Mouse (Mus musculus) C2C12 (cell line): ENCODE measurements around the gene Sbsn. TPM values are rescaled to one million over a fixed set of nuclear protein-coding genes. Genes with fewer than 3 reads are reported as not detected.

Experiments
- H3K27me3 ChIP-seq: one replicate; pipeline ENCODE4 v1.6.1; 2011; ENCODE audit not compliant: control insufficient read depth, insufficient read depth, insufficient read length
- H3K36me3 ChIP-seq: one replicate; pipeline ENCODE4 v1.6.1; 2011; ENCODE audit not compliant: control insufficient read depth, insufficient read depth
- H3K4me3 ChIP-seq: one replicate; pipeline ENCODE4 v1.5.1; 2011; ENCODE audit warnings: mild to moderate bottlenecking, control low read depth; ENCODE audit not compliant: poor library complexity, insufficient read depth, severe bottlenecking
- H3K79me2 ChIP-seq: one replicate; pipeline ENCODE4 v1.6.1; 2011; ENCODE audit not compliant: control insufficient read depth, insufficient read depth
- H3K79me3 ChIP-seq: one replicate; pipeline ENCODE4 v1.6.1; 2011; ENCODE audit warnings: low read depth, control low read depth
- H3ac ChIP-seq: one replicate; pipeline ENCODE3; 2011; ENCODE audit warnings: low read depth; ENCODE audit not compliant: control insufficient read depth, insufficient read length
- CEBPB ChIP-seq: IDR thresholded peaks from one replicate; pipeline ENCODE4 v1.6.1; 2011; ENCODE audit warnings: low read depth, mild to moderate bottlenecking, control low read depth, moderate library complexity
- CTCF ChIP-seq: IDR thresholded peaks from one replicate; pipeline ENCODE4 v1.5.1; 2011; ENCODE audit not compliant: control insufficient read depth, insufficient read depth, insufficient read length
- FOSL1 ChIP-seq: IDR thresholded peaks from one replicate; pipeline ENCODE4 v1.8.0; 2011; ENCODE audit warnings: mild to moderate bottlenecking, low read length; ENCODE audit not compliant: poor library complexity, insufficient read depth, severe bottlenecking
- MAX ChIP-seq: IDR thresholded peaks from one replicate; pipeline ENCODE4 v1.6.1; 2011; ENCODE audit warnings: mild to moderate bottlenecking, control low read depth
- MYOD1 ChIP-seq: IDR thresholded peaks from one replicate; pipeline ENCODE4 v1.6.1; 2011; ENCODE audit warnings: low read depth; ENCODE audit not compliant: control insufficient read depth, insufficient read length
- MYOG ChIP-seq: IDR thresholded peaks from one replicate; pipeline ENCODE4 v1.6.1; 2011; ENCODE audit not compliant: control insufficient read depth, insufficient read length; ENCODE audit errors: extremely low read depth
- USF1 ChIP-seq: IDR thresholded peaks from one replicate; pipeline ENCODE4 v1.6.1; 2011; ENCODE audit warnings: low read depth, mild to moderate bottlenecking, control low read depth, moderate library complexity
- polyA plus RNA-seq: library from polyadenylated mRNA; unstranded; fragments of >200 nt; fragmentation: generic; extraction: Trizol; gene quantifications from one replicate; pipeline ENCODE4 v1.2.1, GENCODE M21; 2012; ENCODE audit warnings: missing spikeins

Sbsn gene
- polyA plus RNA-seq, 1 experiment, result 3.6 TPM

DNA sequence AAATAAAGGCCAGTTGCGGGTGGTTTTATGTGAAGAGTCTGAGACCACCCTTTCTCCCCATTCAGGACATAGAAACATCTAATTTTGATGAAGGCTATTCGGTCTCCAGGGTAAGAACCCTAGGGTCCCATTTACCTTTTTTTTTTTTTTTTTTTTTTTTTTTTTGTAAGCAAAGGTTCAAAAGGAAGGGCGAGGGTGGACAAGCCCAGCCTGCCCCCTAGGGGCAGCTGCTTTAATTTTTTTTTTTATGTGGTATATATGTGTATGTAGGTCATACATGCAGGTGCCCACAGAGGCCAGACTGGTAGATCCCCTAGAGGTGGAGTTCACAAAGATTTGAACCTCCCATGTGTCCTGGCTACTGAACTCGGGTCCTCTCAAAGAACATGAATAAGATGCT, 15.1 kb downstream of the Sbsn start:
- Histone ChIP-seq H3K36me3 (no peaks in the 10 kb centered on the region), H3K79me2 (no peaks in the 10 kb centered on the region), H3K4me3 (no peak overlapping the region), H3K27me3 (peaks cover 33% of the 10 kb centered on the region), H3K79me3 (no peaks in the 10 kb centered on the region), H3ac (no peak overlapping the region)
- no peak for TF ChIP-seq MYOD1
- TF ChIP-seq USF1, result no peak
- TF ChIP-seq CTCF, result no peak
- TF ChIP-seq MYOG, result no peak
- no peak for TF ChIP-seq MAX

DNA sequence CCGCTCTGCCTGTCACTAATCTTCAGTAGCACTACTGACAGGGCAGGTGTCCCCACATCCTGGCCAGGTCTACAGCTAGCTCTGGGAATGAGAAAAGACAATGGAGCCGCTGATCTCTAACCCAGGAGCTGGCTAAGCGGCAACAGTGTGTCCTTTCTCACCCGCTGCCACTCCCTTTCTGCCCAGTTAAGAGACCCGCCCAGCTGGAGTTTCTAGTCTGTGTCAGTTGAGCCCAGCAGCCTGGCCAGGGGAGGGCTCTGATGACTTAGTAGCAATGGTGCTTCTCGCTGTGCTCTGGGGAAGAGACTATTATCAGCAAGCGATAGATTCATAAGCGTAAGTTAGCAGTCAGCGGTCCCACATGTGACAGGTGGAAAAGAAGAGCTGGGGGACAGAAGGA, 18.0 kb downstream of the Sbsn start:
- H3K4me3 ChIP-seq, result no peak overlapping the region

DNA sequence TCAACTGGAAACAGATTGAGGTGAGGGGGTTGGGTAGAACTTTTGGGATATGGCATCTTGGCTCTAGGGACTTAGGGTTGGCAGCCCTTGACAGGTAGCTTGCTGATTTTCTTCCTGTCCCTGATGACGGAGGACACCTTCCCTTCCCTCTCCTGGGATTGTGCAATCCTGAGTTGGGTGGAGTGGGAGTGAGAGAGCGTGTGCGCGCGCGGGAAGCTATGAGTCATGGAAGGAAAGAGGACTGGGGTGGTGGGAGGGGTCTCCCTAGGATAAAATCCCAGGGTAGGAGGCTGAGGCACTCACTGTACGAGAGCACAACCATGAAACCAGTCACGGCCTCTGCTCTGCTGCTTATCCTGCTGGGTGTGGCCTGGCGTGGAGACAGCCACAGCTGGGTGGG, 24.8 kb downstream of the Sbsn start:
- TF ChIP-seq MYOG (no peak), CTCF (no peak), FOSL1 (no peak), CEBPB (no peak), USF1 (no peak), MYOD1 (no peak), MAX (no peak)
- Histone ChIP-seq H3K4me3 (no peak overlapping the region), H3K79me2 (no peaks in the 10 kb centered on the region), H3K27me3 (no peaks in the 10 kb centered on the region), H3ac (no peak overlapping the region), H3K36me3 (no peaks in the 10 kb centered on the region), H3K79me3 (no peaks in the 10 kb centered on the region)

More for the DNA sequence above, 18.0 kb downstream of the Sbsn start:
- H3K79me3 ChIP-seq, result no peaks in the 10 kb centered on the region
- H3ac ChIP-seq, result no peak overlapping the region
- H3K27me3 ChIP-seq, result peaks cover 15% of the 10 kb centered on the region
- TF ChIP-seq CEBPB, result no peak
- TF ChIP-seq FOSL1, result no peak
- no peak for TF ChIP-seq CTCF
- no peak for TF ChIP-seq MAX
- no peak for TF ChIP-seq MYOG
- TF ChIP-seq MYOD1, result no peak
- TF ChIP-seq USF1, result no peak
- no peaks in the 10 kb centered on the region for H3K36me3 ChIP-seq
- no peaks in the 10 kb centered on the region for H3K79me2 ChIP-seq

DNA sequence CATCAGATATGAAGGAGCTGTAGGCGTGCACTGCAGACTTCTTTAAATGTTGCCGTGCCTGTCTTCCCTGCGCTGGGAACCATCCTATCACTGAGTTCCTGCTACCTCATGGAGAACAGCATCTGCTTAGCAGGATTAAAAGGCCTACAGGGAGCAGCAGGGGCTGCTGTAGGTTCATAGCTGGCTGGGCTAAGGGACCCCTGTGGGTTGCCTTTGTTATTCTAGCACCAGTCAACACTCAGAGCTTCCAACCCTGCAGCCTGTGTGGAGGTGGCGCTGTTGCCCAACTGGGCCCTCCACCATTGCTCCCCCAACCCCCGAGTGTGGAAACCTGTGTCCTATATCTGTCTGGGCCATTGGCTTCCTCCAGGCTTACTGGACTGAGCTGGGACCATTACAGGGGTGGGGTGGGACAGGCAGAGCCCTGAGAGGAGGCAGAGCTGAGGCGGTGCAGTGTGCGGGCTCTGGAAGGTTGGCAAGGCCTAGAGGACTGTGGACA, 25.9 kb downstream of the Sbsn start:
- TF ChIP-seq USF1, result no peak
- TF ChIP-seq MYOG, result no peak
- TF ChIP-seq FOSL1, result no peak
- no peak for TF ChIP-seq MYOD1
- TF ChIP-seq CEBPB, result no peak
- no peak for TF ChIP-seq CTCF
- no peak overlapping the region for H3K4me3 ChIP-seq

DNA sequence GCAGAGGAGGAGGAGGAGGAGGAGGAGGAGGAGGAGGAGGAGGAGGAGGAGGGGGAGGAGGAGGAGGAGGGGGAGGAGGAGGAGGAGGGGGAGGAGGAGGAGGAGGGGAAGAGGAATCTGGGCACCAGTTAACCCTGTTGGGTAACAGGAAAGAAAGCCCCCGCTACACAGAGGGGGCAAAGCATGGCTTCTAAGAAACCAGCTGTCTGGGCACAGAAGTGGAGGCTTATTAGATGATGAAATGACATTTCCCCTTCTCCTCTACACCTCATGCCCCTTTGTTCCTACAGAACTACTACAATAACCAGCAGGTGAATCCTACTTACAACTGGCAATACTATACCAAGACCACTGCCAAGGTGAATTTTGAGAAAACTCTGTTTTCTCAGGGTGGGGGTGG, 26.6 kb downstream of the Sbsn start:
- H3K79me3 ChIP-seq, result no peaks in the 10 kb centered on the region
- H3K27me3 ChIP-seq, result no peaks in the 10 kb centered on the region
- H3K36me3 ChIP-seq, result no peaks in the 10 kb centered on the region
- H3ac ChIP-seq, result no peak overlapping the region
- no peak overlapping the region for H3K4me3 ChIP-seq
- no peak for TF ChIP-seq USF1
- no peak for TF ChIP-seq MYOD1
- TF ChIP-seq CTCF, result no peak
- no peak for TF ChIP-seq MAX
- TF ChIP-seq FOSL1, result no peak
- no peak for TF ChIP-seq CEBPB
- no peak for TF ChIP-seq MYOG
- H3K79me2 ChIP-seq, result no peaks in the 10 kb centered on the region

More for the DNA sequence above, 25.9 kb downstream of the Sbsn start:
- H3K27me3 ChIP-seq, result no peaks in the 10 kb centered on the region
- H3K79me3 ChIP-seq, result no peaks in the 10 kb centered on the region
- no peak overlapping the region for H3ac ChIP-seq
- no peaks in the 10 kb centered on the region for H3K36me3 ChIP-seq
- H3K79me2 ChIP-seq, result no peaks in the 10 kb centered on the region

DNA sequence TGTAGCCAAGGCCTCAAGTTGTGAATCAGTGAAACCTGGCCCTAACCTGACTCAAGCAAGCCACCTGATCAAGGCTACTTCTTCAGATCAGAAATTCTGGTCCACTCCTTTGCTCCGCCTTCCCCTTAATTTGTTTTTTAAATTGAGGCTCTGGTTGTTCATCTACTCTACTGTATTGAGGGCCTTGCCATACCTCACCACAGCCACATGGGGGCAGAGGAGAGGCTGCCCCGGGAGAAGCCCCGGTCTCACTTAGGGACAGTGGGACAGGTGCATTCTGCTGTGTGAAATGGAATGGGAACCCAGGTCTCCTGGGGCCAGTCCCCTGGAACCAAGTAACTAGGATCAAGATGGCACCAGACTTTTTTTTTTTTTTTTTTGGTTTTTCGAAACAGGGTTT, 30.5 kb downstream of the Sbsn start:
- no peak for TF ChIP-seq FOSL1
- no peak for TF ChIP-seq MYOG
- TF ChIP-seq CTCF, result no peak
- Histone ChIP-seq H3ac (no peak overlapping the region), H3K27me3 (peaks cover 13% of the 10 kb centered on the region), H3K79me2 (no peaks in the 10 kb centered on the region), H3K36me3 (no peaks in the 10 kb centered on the region), H3K4me3 (no peak overlapping the region), H3K79me3 (no peaks in the 10 kb centered on the region)
